Comparison of ENCODE assay signal across 20 mouse cellular contexts in genomic region chr3:84492148-84492547, GRCm38 (mm10). TPM values are rescaled to one million over a fixed set of nuclear protein-coding genes. Genes with fewer than 3 reads are reported as not detected.
DNase-seq lines count a peak whose midpoint lies in the region; ATAC-seq lines count a peak whose summit lies in the region.
"Had no signal": no experiment of that assay in that cellular context is flagged by ENCODE, and none has a peak within 500 bp of the region (broad histone marks: within the 10 kb centered on the region; RNA-seq: fewer than 3 reads in every experiment).

No protein-coding gene starts in this region.

- no peak for DNase-seq in lung, postnatal 14 days
- peak; percentile 84 for DNase-seq in 416B (ENCODE audit: low read depth)
- DNase-seq: adrenal gland, adult 8-10 months; adrenal gland, postnatal 36 days; cerebellum, adult 2 months; cerebellum, postnatal 10 days; embryo, embryonic 11 days; gastrocnemius, postnatal 14 days; heart, adult 11 months; heart, postnatal 36 days had no signal

- 51% methylated on average over 4 of the region's 4 CpGs for WGBS in lung, embryonic 16.5 days
- 86% methylated on average over 4 of the region's 4 CpGs for WGBS in hindbrain, embryonic 13.5 days

- H3K9ac ChIP-seq in lung, embryonic 16.5 days (ENCODE audit: low read length) = no peak overlapping the region
- no peak overlapping the region for H3K9ac ChIP-seq in hindbrain, embryonic 13.5 days
- H3K9ac ChIP-seq: embryonic facial prominence, embryonic 15.5 days; forebrain, embryonic 15.5 days; heart, embryonic 13.5 days; hindbrain, embryonic 14.5 days had no signal

- peaks cover 5% of the 10 kb centered on the region; the same call in 1 of the 2 replicates for H3K36me3 ChIP-seq in lung, embryonic 16.5 days (ENCODE audit: control insufficient read depth, insufficient read depth, low read length)
- 0 out of 2 replicates have a peak, but pooled peaks cover 3% of the 10 kb centered on the region for H3K36me3 ChIP-seq in hindbrain, embryonic 13.5 days

- H3K27ac ChIP-seq in lung, embryonic 16.5 days (ENCODE audit: low read length) = peak overlapping the region; percentile 30; the same call in 1 of the 2 replicates
- no peak overlapping the region for H3K27ac ChIP-seq in hindbrain, embryonic 13.5 days
- H3K27ac ChIP-seq: embryonic facial prominence, embryonic 15.5 days; forebrain, embryonic 15.5 days; heart, embryonic 13.5 days; hindbrain, embryonic 14.5 days had no signal

- H3K4me2 ChIP-seq in lung, embryonic 16.5 days (ENCODE audit: low read depth, low read length) = no peak overlapping the region
- no peak overlapping the region for H3K4me2 ChIP-seq in hindbrain, embryonic 13.5 days
- H3K4me2 ChIP-seq: embryonic facial prominence, embryonic 15.5 days; forebrain, embryonic 15.5 days; heart, embryonic 13.5 days; hindbrain, embryonic 14.5 days had no signal

- peaks cover 12% of the 10 kb centered on the region for H3K4me1 ChIP-seq in lung, embryonic 16.5 days (replicated peaks; ENCODE audit: control insufficient read depth, insufficient read depth, low read length)
- 0 out of 2 replicates have a peak, but pooled peaks cover 2% of the 10 kb centered on the region for H3K4me1 ChIP-seq in hindbrain, embryonic 13.5 days (replicated peaks)
- H3K4me1 ChIP-seq: embryonic facial prominence, embryonic 15.5 days; forebrain, embryonic 15.5 days had no signal

- no peak overlapping the region for H3K4me3 ChIP-seq in lung, embryonic 16.5 days (ENCODE audit: low read length)
- no peak overlapping the region for H3K4me3 ChIP-seq in hindbrain, embryonic 13.5 days
- H3K4me3 ChIP-seq: embryonic facial prominence, embryonic 15.5 days; erythroblast, embryonic 14.5 days; forebrain, embryonic 15.5 days; heart, embryonic 13.5 days had no signal

- peak; percentile 53 for ATAC-seq in lung, embryonic 16.5 days (ENCODE audit: low read depth)
- peak; percentile 93 for ATAC-seq in common myeloid progenitor, adult 5-6 weeks (replicated peaks; ENCODE audit: low read depth, poor library complexity, severe bottlenecking)
- ATAC-seq in megakaryocyte progenitor cell, adult 5-6 weeks (replicated peaks; ENCODE audit: poor library complexity) = peak; percentile 84
- ATAC-seq in hindbrain, embryonic 13.5 days (ENCODE audit: low FRiP score) = no peak
- ATAC-seq: forebrain, embryonic 15.5 days had no signal

- no peaks in the 10 kb centered on the region for H3K27me3 ChIP-seq in lung, embryonic 16.5 days (ENCODE audit: control insufficient read depth, insufficient read depth, low read depth, low read length)
- H3K27me3 ChIP-seq in hindbrain, embryonic 13.5 days = no peaks in the 10 kb centered on the region
- H3K27me3 ChIP-seq: embryonic facial prominence, embryonic 15.5 days; forebrain, embryonic 15.5 days; heart, embryonic 13.5 days had no signal

- no peaks in the 10 kb centered on the region for H3K9me3 ChIP-seq in lung, embryonic 16.5 days (ENCODE audit: control insufficient read depth, low read length)
- no peaks in the 10 kb centered on the region for H3K9me3 ChIP-seq in hindbrain, embryonic 13.5 days
- H3K9me3 ChIP-seq: embryonic facial prominence, embryonic 15.5 days; forebrain, embryonic 15.5 days; G1E; heart, embryonic 13.5 days had no signal

RNA-seq across cellular contexts. Expression of gene Fhdc1, which starts 11.9 kb away (rescaled TPM):
- 14.5 and 15.5 TPM in 2 replicates for polyA plus RNA-seq in lung, embryonic 16.5 days (2015; fragmentation: Nextera tagmentation; extraction: Ambion mirVana)
- 0.64 and 1.0 TPM in 2 replicates for total RNA-seq in common myeloid progenitor, adult 5-6 weeks (2017)
- 0.22 and 2.2 TPM in 2 replicates for total RNA-seq in megakaryocyte progenitor cell, adult 5-6 weeks (2015)
- 0.74 and 0.79 TPM in 2 replicates for total RNA-seq in megakaryocyte progenitor cell, adult 5-6 weeks (2017)
- 4.7 and 4.8 TPM in 2 replicates for polyA plus RNA-seq in hindbrain, embryonic 13.5 days (2015; fragmentation: Nextera tagmentation; extraction: Ambion mirVana)
